Mouse (Mus musculus) kidney, postnatal 25 days (tissue): Measurements from ENCODE around the gene Fen1.
A peak's percentile ranks its signal among the peaks of the same experiment; 100 is the strongest.

Experiments used
- DNase-seq, 2 experiments: peaks; one replicate each; pipeline ENCODE4 v3.0.0; 2021; ENCODE audit warnings: mixed read lengths in 2 of 2

The Fen1 gene

DNA sequence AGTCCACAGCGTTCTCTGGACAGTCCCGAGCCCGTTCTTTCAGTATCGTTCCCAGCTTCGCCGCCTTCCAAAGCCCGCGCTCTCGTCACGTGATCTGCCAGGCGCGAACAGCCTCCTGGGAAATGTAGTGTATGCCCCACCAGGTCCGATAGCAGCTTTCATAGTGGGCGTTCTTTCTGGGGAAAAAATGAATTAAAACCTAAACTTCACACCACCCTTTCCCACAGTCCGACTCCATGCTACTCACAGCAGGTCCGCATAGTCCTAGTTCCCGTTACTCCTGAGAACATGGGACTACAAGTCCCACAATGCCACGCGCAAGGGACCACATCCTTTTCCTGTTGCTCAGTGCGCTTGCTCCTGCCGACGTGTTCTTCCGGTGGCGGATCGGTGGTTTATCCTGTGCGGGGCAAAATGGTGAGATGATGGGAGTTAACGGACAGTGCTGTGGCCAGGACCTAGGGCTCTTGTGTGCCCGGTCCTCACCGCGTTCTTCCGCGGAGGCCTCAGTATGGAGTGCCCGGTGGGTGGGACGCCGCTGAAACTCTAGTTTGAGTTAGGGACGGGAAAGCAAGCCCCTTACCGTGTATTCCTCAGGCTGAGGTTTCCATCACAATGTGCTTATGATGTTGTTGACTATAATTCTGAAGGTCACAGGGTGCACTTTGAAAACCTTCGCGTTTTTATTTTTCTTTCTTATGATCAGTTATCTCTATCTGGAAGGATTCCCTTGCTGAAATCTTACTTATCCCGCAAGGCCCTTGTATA is at the start of gene Fen1, which contains the start of gene Tmem258:
Gene Fen1 (minus strand): TSS at position 322 of the 768 bp plus-strand sequence.
Gene Tmem258 (plus strand): TSS at position 167 of the 768 bp plus-strand sequence.
- peak; percentile 92 to 95 for DNase-seq

DNA sequence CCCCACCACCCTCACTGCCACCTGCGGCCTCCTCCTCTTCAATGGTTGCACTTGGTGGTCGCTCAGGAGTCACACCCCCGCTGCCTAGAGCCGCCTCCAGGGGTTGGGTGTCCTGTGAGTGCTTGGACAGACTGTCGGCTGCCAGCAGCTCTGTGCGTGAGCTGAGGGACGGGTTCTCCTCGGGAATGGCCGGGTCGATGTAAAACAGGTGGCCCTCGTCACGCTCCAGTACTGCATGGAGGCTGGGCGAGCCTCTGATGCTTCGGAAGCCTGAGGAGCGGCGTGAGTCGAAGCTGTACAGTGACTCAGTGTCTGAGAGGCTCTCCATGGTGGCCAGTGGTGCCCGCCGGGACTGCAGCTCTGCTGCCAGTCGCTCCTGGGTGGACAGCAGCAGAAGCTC is 44.2 kb upstream of the Fen1 start:
- DNase-seq, result no peak

DNA sequence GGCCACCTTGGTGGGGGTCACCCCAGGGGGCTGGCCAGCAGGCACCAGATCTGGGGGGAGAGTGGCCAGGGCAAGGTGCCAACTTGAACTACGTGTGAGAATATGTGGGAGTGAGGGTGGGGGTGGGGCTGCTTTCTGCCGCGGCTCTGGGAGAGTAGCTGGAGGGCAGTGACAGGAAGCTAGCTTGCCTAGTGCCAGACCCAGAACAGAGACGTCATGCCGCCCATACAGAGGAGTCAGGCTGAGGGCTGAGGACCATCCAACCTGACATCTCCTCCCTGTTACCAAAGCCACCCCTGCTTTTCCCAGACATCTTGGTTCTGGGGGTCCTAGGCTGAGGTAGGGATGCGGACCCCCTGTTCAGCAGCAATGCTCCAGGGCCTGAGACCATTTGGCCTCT is 43.2 kb upstream of the Fen1 start:
- DNase-seq, result no peak

DNA sequence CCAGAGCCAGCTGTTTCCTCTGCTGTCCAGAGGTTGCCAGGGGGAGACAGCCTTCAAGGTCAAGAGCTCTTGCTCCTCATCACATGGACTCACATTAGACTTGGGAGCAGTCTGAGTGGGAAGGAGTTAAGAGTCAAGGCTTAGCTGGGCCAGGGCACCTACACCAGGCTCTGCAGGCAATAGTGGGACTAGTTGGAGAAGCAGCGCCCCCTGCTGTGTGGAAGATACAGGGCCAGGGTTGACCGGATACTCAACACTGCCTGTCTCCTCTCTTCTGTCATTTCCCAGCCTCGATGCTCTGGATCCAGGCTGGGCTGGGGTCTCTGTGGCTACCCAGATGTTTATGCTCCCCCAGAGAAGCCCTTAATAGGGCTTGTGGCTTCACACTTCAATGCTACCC is 40.2 kb upstream of the Fen1 start:
- DNase-seq, result peak; percentile 75 to 81

DNA sequence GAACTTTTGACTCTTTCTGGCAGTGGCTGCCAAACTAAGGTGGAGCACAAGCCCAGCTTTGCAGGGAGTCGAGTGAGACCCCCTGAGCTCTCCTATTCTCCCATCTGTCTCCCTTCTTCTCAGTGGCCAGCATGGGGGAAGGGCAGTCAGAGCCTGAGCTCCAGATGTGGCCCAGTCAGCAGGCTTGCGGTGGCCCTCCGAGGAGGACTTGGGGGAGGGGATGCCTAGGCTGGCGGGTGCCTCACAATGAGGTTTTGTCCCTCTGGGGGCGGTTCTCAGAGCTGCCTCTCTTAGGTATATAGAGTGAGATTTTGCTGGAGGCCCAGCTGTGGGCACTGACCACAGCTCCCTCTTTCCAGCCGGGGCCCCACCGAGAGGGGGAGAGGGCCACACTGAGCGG is 38.9 kb upstream of the Fen1 start:
- no peak for DNase-seq

DNA sequence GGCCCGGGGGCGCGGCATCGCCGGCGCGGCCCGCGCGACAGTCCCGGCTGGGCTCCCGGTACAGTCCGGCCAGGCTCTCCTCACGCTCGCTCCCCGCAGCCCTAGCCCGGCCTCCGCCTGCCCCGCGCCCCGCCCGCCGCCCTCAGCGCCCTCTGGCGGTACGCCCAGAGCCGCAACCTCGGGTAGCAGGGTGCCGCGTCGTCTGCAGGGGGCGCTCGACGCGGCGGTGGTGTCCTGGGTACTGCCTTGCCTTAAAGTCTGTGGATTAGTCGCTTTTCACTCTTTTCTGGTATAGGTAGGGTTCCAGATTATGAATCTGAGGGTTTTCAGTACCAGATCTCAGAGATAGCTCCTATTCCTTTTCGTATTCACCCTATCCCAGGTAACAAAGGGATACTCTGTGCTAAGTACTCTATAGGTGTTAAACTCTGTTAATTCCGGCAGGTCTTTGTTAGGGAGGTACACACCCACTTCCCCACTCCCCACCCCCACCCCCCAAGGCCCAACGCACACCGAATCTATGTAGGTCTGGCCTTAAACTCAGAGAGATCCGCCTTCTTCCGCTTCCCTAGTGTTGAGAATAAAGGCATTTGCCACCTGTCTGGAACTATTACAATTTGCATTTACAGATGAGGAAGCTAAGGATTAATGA is 36.8 kb upstream of the Fen1 start, which contains the start of gene Myrf:
Gene Myrf (minus strand): TSS at position 95 of the 652 bp plus-strand sequence.
- peak; percentile 77 to 84 for DNase-seq

DNA sequence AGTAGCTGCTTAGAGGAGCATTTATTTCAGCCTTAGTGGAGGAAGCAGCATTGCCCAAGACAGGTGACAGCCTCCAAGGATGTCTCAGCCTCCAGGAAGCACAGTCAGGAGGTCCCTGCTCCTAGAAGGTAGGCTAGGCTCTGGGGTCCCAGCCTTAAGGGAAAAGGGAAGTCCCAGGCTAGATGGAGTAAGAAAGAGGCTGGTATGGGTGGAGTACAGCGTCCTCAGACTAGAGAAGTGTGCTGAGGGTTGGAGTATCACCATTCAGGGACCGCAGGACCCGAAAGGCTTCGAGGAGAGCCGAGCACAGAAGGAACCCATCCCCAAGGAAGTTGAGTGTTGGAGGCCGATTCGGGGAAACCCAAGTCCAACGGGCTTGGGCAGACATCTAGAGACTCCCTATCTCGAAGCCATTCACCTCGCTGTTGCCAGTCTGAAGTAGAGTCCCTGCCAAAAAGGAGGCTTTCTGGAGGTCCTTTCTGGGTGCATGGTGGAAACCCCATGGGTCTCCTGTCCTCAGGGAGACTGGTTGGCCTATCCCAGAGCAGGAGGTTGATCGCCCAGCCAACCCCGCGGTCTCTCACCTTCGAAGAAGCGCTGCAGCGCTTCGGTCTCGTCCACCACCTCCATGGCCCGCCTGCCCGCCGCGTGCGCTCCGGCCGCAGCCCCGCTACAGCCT is 36.1 kb upstream of the Fen1 start:
- DNase-seq, result no peak

DNA sequence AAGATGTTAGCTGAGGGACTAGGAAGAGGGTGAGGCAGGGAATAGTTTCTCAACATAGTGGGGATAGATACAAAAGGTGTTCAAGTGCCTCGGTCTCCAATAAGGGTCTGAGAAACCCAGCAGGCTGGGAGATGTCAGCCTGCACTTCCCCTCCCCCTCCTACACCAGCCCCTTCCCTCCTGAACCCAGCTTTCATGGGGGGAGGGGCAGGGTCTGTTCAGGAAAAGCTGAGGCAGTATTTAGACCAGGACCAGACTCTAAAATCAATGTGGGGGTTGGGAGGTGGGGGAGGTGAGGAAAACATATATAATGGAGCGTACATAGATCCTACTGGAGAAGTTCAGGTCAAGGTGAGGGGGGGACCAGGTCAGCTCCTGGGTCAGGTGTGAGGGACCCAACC is 35.5 kb upstream of the Fen1 start:
- DNase-seq, result no peak

DNA sequence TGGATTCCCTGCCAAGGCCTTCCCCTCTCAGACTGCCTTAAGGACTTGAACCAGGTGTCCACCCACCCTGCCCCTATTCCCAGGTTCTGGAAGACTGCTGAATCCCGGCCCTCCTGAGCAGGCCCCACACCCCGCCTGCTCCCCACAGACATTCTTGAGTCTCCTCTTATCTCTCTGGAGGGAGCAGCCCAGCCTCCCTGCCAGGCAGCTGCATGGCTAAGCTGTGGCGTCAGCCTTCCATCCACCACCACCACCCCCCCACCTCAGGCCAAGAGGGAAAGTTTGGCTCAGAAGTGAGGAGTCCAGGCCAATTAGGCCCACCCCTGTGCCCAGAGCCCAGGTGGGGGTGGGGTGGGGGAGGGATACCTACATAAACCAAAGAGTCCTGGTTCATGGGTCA is 34.5 kb upstream of the Fen1 start:
- DNase-seq, result no peak

DNA sequence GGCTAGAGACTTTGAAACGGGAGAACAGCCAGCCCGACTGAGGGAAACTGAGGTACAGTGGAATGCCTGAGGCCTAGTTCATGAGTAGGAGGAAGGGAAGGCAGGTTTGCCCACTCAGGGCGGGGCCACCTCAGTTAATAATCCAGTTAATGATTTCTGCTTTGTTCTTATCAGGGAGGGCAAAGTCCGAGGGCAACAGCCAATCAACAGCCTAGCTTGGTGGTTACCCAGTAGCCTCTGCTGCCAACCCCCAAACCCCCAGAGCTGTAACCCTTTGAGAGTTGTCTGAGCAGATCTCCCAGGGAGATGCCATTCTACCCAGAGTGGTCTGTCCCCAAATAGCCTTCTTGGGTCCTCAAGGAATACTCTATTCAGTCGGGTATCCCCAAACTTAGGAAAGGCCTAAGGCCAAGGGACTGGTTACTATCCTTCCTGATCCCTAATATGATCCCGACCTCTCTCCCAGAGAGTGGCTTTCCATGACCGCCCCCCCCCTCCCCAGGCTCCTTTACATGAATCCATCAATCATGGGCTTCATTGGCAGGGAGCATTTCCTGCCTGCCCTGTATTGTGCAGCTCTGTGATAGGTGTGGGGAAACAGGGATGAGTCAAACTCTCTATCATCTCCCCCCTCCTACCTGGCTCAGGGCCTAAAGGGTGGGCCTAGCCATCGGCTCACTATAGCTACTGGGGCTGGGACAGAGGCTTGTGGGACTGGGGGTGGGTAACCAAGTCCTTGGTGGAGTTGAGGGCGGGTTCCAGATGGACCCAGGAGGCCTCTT is 32.0 kb upstream of the Fen1 start:
- peak; percentile 71 to 83 for DNase-seq

DNA sequence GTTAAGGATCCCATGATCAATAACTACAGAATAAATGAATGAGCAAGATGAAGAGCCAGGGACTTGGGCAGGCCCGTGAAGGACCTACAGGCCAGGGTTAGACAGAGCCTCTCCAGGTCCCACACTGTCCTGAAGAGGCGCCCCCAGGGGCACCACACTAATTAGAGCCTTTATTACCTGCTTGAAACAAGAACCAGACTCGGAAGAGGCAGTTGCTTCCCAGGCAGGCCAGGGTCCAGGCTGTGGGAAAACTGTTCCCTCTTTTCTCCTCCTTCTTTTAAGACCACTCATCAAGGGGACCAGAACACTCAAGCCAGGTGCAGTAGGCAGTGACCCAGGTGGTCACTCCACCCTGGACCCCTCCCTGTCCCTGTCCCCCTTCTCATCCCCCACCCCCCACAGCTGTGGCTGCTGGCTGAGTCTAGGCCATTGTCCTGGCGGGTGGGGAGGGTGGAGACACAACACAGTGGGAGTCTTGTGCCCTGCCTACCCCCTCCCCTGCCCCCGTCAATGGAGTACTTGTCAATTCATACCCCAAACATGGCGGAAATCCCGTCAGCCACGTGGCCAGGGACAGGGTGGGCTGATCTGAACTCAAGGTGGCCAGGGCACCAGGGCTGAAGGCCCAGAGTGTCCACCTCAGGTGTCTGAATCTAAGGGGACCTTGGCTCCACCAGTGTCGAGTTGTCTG is 28.5 kb upstream of the Fen1 start:
- DNase-seq, result no peak

DNA sequence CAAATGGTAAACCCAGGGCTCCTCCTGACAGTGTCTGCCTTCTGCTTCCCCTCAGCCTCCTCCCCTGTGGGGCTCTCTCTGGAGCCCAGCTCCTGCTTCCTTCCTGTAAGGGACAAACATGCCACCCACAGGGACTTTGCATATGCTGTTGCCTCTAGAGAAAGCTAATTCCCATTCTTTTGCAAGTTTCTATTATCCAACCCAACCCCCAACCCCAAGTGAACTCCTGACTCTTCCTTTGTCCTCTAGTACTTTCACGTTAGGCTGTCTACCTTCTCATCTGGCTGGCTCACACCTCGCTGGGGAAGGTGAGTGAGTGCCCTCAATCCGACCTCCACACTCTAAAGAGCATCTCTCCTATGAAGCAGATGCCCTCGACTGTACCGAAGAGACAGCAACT is 27.9 kb upstream of the Fen1 start:
- DNase-seq, result no peak

DNA sequence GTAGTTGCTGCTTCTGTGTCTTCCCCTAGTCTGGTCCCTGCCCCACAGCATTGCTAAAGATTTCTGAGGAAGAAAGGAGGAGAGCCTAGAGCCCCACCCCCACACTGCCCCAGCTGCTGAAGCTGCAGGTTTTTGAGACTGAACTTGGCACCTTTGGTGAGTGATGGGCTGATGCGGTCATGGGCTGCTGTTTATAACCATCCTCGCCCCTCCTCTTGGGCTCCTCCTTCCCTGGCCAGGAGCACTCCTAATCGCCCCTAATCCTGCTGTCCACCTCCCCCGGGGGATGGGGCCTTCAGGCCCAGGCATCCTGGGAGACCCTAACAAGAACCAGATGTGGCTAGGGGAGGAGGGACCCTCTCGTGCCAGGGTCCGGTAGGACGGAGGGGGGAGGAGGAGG is 27.0 kb upstream of the Fen1 start:
- peak; percentile 57 to 67 for DNase-seq

DNA sequence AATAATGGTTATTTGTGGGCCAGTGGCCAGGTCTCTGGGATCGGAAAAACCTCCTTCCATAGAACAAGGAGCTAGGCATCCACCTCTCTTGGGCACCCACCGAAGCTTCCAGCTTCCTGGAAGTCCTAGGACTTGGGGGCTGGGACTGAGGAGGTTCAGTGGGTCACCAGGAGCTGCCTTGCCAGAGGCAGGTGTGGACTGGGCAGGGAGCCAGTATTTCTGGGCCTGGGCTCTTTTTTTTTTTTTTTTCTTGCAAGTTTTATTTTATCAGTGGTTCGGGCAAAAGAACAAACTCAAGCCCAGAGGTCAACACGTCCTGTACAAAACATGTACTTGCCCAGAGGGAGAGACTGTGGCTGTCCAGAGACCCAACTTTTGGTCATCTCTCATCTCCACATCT is 21.8 kb upstream of the Fen1 start:
- peak; percentile 64 to 74 for DNase-seq

DNA sequence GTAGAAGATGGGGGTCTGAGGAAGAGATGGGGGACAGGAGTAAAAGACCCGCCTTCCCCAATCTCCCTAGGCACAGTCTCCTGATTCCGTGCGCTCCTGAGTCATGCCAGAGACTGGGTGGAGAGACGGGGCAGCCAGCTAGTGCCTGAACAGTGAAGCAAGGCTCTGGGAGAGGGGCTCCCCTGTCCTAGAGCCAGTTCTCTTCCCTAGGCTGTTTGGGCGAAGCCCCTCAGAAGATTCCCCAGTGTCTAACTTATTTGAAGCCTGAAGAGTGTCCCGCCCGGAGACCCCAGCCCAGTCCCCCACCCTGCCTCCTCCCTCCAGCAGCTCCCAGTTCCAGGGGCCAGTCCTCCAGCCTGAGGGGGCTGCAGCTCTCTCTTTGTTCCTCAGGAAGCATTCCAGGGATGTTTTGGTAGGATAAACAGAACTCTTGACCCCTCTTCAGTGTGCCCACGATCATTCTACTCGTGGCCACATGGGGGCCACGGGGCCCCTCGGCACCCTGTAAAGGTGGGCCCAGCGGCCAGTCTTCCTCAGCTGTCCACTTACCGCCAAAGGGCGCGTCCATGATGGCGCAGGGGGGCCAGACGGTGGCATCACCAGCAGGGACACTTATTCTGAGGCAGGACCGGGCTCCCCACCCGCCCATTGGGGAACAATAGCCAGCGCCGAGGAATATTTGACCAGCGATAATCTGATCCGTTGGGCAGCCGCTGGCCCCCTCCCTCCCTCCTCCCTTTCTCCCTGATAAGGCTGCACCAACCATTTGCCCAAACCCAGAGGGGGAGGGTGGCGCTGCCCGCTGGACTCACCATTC is 20.9 kb upstream of the Fen1 start:
- DNase-seq, result no peak

DNA sequence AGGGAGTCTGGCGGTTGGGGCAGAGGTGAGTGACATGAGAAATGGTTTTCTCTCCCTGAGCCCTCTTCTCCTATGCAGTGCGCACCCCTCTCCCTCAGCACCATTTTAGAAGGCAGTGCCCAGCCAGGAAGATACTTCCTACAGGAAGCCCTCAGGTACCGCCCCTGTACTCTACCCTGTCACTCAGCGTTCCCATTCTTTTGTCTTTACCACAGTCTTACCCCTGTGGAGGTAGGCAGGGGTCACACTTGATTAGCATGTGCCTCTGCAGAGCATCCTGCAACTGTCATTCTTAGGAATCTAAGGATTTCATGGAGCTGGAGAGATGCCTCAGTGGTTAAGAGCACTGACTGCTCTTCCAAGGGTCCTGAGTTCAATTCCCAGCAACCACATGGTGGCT is 19.6 kb upstream of the Fen1 start:
- no peak for DNase-seq

DNA sequence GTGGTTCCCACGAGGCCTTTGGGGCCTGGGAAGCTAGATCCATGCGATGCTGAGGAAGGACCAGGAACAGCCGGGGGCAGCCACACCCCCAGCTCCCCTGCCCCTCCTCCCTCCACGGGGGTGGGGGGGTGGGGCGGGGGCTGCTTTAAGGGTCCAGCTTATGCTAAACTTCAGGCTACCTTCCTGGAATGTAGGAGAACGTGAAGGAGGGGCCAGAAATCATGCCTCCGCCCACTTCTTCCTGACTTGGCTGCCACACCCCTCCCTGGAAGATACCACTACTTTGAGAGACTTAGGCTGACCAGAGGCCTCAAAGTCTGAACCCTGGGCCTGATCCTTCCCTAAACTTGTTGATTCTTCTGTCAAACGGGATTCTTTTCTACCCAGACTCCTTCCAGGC is 18.7 kb upstream of the Fen1 start:
- no peak for DNase-seq

DNA sequence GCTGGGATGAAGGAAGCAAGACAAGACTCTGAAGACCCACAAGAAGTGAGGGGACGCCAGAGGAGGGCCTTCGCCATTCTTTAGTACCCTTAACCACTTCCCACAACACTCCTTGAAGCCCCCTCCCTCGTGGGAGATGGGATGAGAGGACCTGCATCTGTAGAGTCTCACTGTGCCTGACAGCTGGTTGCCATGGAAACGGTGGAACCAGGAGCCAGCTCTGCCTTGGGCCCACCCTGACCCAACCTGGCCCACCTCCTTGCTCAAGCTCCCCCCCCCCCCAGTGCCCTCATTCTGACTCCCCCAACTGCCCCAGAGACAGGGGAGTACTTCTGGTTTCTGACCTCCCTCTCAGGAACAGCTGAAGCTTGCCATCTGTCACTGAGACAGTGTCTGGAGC is 17.6 kb upstream of the Fen1 start:
- no peak for DNase-seq

DNA sequence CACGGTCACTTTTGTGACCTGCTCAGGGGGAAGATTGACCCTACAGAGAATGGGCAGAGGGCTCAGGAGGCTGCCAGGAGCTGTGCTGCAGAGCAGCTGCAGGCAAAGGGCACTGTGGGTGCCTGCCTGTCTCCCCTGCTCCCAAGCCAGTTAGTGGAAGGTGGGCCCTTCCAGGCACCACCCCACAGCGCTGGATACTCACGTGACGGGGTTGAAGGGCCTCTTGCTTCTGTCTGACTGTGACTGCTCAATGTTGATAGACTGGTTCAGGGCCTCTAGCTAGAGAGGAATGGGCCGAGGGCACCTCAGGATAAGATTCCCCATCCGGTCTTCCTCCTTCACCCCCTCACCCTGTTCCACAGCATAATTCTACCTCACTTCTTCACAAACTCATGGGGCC is 15.6 kb upstream of the Fen1 start:
- no peak for DNase-seq

DNA sequence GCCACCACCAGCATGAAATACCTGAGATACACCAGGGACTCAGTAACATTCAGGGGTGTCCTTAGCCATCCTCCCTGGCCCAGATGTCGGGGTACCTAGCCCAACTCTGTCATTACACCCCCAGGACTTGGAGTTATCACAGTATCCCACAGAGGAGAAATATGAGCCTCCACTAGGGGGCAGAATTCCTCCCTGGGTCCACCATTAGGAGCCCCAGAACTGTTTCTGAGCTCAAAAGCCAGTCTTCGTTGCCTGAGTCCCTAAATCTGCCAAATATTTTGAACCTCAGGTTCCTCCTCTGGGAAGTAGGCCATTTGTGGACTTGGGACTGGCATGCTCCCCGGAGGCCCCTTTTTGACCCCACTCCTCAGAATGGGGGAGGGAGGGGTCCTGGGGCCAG is 15.1 kb upstream of the Fen1 start:
- peak in 1 of 2 experiments; percentile 77 for DNase-seq

DNA sequence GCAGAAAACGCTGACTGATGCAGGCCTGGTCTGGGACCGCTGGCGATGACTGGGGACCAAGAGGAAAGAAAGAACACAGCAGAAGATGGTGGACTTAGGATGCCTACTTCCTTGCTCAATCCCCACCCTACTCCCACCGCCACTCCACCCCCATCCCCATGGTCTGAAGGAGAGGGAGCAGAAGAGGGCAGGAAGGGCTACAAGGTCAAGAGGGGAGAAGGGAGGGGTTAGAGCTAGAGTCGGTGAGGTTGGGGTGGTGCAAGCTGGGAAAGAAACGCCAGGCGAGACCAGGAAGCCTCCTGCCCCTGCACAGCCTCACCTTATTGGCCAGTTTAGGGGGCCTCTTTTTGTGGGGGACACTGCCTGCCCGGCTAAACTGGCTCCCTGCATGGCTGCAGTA is 12.1 kb upstream of the Fen1 start:
- no peak for DNase-seq
